Mouse (Mus musculus): ENCODE data around the gene Card14. TPM values are rescaled to one million over a fixed set of nuclear protein-coding genes. Genes with fewer than 3 reads are reported as not detected.
"Not testable (repeated sequence)": the region's sequence is repeated elsewhere in the genome, so short reads cannot be mapped to it uniquely, and the experiment has no call there.

Card14 gene
- polyA plus RNA-seq, 1 experiment: 11.9 TPM

DNA sequence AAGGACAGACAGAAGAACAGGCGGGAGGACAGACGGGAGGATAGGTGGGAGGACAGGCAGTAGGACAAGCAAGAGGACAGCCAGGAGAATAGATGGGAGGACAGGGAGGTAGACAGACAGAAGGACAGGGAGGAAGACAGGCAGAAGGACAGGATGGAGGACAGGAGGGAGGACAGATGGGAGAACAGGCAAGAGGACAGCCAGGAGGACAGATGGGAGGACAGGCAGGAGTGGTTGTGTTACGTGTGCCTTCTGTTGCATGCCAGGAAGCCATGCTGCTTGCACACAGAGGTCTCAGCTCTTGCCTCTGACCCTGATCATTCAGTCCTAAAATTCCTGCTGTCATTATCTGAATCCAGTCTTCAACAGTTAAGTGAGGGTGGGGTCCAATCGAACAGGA is 46.4 kb downstream of the Card14 start:
- 76% methylated on average over 4 of the region's 4 CpGs for WGBS
- no peak for DNase-seq (ENCODE audit: low read depth, low spot score)

DNA sequence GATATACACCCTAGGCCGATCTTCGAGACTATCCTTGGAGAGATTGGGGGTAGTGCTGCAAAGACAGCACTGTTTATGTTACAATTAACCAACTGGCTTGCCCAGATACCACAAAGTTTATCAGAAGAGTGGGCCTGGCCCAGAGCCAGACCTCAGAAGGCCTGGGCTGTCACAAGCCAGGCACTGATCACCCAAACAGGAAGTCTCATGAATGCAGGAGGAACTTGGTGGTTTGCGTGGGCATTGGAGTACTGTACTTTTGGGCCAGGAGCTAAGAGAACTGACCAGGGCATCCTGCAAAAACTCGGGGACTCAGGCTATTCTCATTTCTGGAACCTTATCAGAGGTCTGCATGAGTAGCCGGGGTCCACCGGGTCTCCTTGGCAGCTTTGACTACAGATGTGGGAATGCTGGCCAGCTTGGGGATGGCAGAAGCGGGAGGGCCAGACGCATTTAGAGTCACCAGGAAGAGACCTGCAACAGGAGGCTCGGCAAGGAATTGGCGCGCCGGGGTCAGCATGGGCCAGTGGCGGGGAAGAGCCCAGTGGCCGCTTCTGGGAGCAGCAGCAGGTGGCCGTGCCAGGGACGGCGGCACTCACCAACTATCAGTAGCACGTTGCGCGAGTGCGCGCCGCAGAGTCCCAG is 47.4 kb downstream of the Card14 start:
- WGBS: 3% methylated on average over 23 of the region's 23 CpGs
- DNase-seq (ENCODE audit: low read depth, low spot score): no peak

DNA sequence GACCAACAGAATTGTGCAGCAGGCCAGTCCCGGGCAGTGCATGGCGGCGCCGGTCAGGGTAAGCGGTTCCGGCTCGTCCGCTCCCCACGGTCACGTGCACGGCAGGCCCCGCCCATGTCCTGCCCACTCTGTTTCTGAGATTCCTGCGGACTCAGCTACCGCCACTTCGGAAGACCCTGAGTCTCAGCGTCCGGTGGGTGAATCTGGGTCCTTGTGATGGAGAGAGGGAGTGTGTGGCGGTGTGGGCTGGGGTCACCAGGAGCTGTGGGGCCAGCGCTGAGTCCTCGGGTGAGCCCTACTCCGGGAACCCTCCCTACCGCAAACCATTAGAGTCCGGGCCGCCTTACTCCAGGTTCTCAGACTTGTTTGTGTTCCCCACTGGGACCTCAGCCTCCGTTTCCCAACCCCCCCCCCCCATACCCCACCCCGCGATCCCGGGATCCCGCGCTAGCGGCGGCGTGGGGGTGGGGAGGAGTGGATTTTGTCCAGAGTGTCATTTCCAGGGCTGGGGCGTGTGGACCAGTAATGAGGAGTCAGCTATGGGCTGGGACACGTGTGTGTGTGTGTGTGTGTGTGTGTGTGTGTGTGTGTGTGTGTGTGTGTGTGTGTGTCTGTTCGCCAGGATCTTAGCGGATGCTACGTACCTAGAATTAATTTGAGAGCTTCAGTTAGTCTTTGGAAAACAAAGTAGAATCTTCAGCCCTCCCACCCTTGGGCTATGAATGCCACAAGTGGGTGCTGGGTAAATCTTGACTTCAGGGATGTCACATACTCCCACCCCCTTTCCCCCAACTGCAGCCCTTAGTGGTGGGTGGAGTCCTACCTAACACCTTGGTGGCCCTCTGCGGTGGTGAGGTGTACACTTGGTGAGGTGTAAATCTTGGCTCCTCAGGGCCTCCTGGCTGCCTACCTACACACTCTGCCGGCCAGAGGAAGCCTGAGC is 48.1 kb downstream of the Card14 start, which contains the start of the genes Sgsh and Slc26a11:
Sgsh (minus strand) TSS at position 94 of the 943 bp plus-strand sequence.
Slc26a11 (plus strand) TSS at position 115 of the 943 bp plus-strand sequence.
- WGBS: 1% methylated on average over 40 of the region's 40 CpGs

DNA sequence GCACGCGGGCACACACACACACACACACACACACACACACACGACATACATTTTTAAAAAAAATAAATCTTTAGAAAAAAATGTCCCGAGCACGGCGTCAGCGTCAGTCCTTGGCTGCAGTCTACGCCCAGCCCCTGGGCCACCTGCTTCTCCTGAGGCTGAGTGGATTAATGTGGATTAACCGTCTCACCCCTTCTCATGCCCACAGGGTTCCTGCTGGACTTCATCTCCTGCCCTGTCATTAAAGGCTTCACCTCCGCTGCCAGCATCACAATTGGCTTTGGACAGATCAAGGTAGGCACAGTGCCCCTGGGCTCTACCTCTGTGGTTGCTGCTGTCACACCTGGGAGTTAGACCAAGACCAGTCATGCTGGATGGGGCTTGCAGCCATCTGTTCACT is 51.5 kb downstream of the Card14 start:
- 91% methylated on average over 10 of the region's 10 CpGs for WGBS

More for the DNA sequence above, 48.1 kb downstream of the Card14 start, which contains the start of the genes Sgsh and Slc26a11:
- peak; percentile 64 for DNase-seq (ENCODE audit: low read depth, low spot score)

DNA sequence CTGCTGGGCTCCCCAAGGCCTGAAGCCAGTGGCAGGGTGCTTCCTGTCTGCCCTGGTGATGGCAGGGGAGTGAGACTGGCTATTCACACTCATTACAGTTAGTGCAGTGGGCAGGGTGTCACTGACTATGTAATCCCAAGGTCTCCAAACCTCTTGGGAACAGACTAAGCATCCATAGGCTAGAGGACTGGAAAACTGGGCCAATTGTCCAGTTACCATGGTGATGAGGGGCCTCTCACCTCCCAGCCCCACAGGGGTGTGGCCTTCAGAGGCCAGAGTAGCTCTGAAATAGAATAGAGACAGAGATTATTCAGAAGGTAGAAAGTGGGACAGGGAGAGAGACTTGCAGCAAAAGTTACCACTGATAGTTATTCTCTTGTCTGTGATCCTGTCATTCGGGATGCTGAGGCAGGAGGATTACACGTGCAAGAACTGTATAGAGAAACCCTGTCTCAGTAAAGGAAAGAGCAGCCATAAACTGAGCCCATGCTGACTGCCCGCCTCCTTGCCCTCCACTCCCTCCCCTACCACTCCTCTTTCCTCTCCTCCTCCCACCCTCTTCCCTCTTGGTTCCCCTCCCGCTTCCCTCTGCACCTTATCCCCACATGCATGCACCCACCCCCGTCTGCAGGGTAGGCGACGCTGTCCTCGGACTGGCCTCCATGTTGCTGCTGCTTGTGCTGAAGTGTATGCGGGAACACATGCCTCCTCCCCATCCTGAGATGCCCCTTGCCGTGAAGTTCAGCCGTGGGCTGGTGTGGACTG is 55.4 kb downstream of the Card14 start:
- no peak for DNase-seq (ENCODE audit: low read depth, low spot score)
- 38% methylated on average over 11 of the region's 11 CpGs for WGBS

More for the DNA sequence above, 51.5 kb downstream of the Card14 start:
- no peak for DNase-seq (ENCODE audit: low read depth, low spot score)

DNA sequence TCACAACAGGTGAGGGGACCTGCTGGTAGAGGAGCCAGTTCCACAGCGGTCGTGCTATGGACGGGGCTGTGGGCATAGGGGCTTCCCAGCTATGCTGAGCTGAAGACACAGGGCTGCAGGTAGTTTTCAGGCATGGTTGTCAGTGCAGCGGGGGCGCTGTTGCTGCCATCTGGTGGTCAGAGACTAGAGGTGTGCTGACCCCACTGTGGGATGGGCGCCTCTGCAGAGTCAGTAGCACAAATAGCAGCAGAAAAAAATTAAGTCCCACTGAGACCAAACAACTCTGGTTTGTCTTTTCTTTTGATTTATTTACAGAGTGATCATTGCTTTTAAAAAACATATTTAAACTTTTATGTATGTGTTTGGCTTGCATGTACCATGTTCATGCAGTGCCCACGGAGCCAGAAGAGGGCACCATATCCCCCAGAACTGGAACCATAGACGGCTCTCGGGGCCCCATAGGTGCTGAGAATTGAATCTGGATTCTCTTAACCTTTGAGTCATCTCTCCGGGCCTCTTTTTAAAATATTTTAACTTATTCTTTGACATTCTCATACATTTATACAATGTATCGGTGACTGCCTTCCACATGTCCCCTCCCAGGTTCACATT is 56.1 kb downstream of the Card14 start:
- 29% methylated on average over 11 of the region's 11 CpGs for WGBS
- DNase-seq (ENCODE audit: low read depth, low spot score): peak; percentile 35

DNA sequence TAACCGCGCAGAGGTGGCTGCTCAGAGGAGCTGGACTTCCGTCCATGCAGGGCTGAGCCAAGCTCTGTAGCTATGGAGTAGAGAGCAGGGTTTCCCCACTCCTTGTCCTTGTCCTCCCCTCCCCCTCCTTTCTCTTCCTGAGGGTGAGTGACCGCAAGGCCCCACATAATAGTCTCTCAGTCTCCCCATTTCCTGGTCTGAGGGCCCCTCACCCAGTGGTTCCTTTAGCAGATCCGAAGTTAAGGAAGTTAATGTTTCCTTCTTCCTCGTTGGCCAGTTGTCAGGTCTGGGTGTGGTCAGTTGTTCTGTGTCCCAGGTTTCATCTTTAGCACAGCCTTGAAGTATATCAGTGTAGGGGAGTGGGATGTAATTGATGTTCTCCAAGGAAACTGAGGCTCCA is 67.9 kb downstream of the Card14 start:
- peak; percentile 86 for DNase-seq (ENCODE audit: low read depth, low spot score)
- WGBS: 20% methylated on average over 6 of the region's 6 CpGs

DNA sequence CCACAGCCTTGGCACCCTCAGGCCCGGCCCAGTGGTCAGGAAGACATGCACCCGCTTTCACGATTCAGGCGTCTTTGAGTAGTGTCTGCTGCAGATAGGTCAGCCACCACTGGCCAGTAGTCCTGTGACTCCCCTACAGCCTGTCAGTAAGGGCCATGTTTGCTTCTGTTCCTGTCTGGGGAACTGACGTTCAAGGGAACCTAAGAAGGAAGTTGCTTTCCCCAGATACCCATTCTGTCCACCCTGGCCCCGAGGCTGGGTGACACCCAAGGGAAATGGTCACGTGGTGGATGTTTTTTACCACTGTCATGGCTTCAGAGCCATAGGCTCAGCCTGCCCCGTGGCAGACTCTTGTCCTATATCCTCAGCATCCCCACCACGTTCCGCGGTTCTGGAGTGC is 69.8 kb downstream of the Card14 start:
- DNase-seq (ENCODE audit: low read depth, low spot score): no peak
- WGBS: 87% methylated on average over 11 of the region's 11 CpGs

DNA sequence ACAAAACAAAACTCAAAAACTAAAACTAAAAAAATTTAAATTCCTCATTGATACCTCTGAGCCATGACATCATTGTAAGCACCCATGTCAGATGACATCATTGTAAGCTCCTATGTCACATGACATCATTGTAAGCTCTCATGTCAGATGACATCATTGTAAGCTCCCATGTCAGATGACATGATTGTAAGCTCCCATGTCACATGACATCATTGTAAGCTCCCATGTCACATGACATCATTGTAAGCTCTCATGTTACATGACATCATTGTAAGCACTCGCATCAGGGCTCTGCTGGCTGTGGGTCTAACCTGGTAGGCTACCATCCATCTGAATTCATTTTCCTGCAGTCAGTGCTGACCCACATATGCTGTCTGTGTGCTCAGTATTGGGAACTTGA is 71.0 kb downstream of the Card14 start:
- 97% methylated on average over 1 of the region's 1 CpGs for WGBS
- DNase-seq (ENCODE audit: low read depth, low spot score): no peak

DNA sequence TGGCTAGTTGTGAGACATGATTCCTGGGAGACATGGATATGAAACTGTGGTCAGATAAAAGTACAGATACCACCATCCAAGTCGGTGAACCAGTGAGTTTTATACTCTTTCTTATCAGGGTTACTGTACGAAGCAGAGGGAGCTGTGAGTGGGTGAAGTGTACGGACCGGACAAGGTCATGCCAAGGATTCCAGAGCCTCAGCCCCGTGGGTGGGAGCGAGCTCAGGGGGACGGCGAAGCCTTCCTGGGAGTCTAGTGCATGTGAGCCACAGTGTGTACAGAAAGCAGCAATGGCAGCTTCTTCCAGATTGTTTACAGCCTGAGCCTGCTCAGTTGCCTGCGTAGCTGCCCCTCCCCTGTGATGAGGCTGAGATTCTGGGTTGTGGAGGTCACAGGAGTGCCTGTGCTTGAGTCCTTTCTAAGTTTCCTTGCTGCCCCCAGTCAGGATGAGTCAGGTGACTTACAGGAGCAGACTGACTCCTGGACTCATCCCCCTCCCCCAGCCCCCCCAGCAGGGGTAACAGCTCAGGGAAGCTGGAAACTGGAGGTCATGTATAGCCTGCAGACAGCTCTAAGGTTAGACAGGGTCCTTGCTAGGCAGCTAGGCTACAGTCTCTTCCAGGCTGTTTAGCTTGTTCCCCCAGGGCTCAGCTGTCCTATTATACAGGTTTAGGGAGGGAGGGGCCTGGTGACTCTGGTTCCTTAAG is 74.2 kb downstream of the Card14 start:
- DNase-seq (ENCODE audit: low read depth, low spot score): no peak
- 79% methylated on average over 9 of the region's 9 CpGs for WGBS

DNA sequence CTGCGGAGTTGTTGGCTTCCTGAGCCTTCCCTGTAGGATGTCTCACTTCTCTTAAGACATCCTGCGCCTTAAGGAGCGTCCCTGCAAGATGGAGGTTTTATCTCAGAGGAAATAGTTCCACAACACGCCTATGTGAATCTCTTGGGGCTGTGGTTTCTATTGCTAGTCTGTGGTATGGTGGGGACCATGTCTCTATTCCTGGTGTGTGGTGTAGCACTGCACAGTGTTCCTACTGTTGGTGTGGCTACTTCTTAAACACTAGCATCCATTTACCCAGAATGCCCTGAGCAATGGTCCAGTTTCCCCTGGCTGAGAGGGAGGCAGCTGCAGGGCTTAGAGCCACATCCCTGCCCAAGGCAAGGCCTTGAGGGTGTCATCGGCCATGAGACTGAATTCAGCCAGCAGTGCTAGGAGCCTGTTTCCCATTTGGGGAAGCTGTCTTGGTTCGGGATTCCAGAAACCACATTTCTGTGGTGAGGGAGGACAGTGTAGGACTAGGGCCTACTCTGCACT is 74.8 kb downstream of the Card14 start:
- WGBS: 78% methylated on average over 6 of the region's 6 CpGs

DNA sequence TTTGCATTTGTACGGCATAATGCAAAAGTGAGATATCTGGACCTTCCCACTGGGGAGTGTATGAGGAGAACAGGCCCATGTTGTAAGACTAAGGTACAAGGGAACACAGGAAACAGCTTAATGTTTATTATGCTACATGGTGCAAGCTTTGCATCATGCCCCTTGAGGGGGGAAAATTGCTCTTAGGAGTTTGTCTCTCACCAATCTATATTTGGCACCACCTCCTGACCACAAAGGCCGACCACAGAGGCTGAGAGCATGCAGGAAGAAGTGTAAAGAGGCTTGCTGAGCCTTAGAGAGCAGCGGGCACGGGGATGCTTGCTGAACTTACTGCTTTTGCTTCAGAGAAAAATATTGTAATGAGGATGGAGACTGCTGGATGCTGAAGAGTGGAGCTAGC is 77.3 kb downstream of the Card14 start:
- DNase-seq (ENCODE audit: low read depth, low spot score): no peak
- 88% methylated on average over 4 of the region's 4 CpGs for WGBS

More for the DNA sequence above, 74.8 kb downstream of the Card14 start:
- DNase-seq (ENCODE audit: low read depth, low spot score): no peak

DNA sequence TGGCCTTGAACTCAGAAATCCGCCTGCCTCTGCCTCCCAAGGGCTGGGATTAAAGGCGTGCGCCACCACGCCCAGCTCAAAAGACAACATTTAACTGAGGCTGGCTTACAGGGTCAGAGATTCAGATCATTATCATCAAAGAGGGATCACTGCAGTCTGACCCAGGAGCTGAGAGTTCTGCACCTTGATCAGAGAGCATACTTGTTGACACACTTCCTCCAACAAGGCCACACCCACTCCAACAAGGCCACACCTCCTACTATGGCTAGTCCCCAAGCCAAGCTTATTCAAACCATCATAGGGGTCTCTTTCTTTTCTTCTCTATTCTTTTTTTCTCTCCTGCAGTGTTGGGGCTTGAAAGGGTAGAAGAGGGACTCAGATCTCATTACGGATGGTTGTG is 78.7 kb downstream of the Card14 start:
- WGBS: 84% methylated on average over 5 of the region's 5 CpGs
- DNase-seq (ENCODE audit: low read depth, low spot score): no peak

DNA sequence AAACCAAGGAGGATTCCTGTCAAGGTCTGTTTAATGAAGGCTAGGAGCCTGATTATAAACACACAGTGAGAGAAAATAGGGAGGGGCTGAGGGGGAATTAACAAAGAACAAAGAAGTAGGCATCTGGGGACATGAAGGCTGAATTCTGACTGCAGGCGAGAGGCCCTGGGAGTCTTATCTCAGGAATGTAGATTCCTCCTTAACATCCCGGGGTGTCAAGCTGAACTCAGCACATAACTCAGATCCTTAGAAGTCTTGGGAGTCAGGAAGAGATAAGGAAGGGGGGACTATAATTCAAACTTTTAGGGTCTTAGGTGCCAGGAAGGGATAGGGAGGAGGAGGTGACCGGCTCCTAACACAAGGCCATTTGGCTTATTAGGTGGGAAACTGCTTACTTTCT is 79.7 kb downstream of the Card14 start:
- WGBS: 57% methylated on average over 3 of the region's 3 CpGs
- DNase-seq (ENCODE audit: low read depth, low spot score): not testable (repeated sequence)

DNA sequence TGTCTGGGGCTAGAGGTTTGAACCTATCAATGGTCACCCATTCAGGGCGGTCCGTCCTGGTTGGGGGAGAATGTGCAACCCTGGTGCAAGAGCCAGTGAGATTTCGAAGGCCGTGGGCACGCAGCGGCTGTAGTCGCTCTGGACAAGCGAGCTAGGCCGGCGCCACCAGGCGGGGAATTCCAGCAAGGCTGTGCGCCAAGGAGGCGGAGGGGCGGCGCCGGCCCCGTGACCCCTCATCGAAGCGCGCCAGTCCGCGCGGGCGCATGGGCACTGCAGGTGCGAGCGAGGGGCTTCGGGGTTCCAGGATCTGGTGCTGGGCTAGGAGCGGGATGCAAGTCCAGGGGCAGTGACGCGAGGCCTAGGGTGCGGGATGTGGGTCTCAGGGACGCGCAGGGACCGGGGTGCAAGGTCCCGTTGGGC is 82.3 kb downstream of the Card14 start:
- no peak for DNase-seq (ENCODE audit: low read depth, low spot score)
- under 1% methylated on average over 35 of the region's 35 CpGs for WGBS

DNA sequence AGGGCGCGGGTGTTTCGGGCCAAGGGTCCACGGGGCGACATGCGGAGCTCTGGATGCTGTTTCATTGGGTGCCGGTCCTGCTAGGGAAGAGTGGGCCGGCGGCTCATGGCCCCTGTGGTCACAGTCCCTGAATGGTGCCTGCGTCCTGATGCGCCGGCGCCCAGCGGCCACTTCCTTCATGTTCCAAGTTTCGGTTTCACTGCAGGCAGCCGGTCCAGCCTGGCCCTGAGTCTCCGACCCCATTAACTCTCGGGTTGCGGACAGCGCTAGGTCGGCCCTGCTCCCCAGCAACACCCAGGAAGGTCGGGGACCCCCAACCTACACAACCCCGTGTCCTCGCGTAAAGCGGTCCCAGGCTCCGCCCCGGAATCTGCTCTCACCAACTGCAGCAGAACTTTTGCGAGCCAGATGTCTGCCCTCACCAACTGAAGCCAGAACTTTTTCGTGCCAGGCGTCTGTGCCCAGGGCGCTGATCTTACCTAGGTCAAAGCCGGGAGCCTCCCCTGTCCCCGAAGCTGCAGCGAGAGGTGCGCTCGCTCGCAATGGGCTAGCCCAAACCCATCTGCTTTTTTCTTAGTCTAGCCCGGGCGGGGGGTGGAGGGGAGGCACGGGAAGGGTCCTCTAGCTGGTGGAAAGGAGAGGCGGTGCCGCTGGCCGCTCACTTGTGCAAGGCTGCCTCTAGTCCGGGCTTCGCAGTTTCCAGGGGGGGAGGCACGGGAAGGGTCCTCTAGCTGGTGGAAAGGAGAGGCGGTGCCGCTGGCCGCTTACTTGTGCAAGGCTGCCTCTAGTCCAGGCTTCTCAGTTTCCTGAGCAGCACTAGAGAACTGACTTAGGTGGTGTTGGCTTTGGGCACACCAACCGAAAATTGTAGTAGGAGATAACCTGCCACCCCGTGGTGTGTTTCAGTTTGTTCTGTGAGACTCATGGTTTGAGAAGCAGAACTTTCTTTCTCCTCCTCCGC is 83.0 kb downstream of the Card14 start:
- 2% methylated on average over 53 of the region's 53 CpGs for WGBS
- DNase-seq (ENCODE audit: low read depth, low spot score): no peak

DNA sequence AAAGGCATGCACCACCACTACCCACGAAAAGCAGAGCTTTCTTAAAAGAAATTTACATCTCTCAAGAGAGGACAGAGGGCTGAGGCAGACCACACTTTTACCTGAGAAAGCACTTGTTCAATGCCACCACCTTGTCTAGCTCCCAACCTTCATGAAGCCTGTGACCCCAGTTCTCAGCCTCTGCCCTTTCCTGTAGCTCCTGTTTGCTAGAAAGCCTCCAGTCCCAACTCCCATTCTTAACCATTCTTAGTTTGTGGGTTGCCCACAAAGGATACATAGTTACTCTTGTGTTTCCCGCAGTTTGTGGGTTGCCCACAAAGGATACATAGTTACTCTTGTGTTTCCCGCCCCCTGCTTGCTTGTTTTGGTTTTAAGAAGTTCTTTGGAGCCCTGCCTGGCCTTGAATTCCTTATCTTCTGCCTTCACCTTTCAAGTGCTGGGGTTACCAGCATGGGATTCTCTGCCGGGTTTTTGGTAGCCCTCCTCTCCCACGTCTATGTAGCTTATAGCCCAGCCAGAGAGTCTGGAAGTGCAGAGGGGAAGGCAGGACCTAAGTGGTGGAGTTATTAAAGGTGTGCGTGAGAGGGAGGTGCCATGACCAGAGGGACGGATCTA is 83.9 kb downstream of the Card14 start:
- DNase-seq (ENCODE audit: low read depth, low spot score): no peak
- 32% methylated on average over 7 of the region's 7 CpGs for WGBS

All from large intestine, adult 2 months (tissue).